Comparison of ENCODE assay signal across 10 mouse cellular contexts in the genomic region with DNA sequence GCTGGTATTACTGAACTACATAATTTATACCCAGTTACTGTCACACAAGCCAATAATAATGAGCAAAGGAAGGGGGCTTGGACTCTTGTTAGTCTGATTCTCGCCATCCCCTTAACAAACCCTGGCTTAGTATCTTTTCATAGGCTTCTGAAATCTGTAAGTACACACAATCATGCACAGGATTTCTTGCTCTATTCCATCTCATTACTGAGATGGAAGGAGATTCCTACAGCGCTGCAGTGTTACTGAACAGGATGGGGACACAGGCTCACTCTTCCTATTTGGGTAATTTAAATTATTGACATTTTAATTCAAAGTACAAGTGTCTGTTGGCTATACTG.
A peak's percentile ranks its signal among the peaks of the same experiment; 100 is the strongest.
DNase-seq lines count a peak whose midpoint lies in the region; ATAC-seq and TF ChIP-seq lines count a peak whose summit lies in the region.
"Had no signal": no experiment of that assay in that cellular context is flagged by ENCODE, and none has a peak within 500 bp of the region (broad histone marks: within the 10 kb centered on the region; RNA-seq: fewer than 3 reads in every experiment).

No protein-coding gene starts in this region.

- intact Hi-C loops in left cerebral cortex, adult 2 months (cut with DNase I) = no loop called here

- WGBS in hindbrain, embryonic 12.5 days = 63% methylated on average over 2 of the region's 2 CpGs
- WGBS in midbrain, embryonic 11.5 days = 74% methylated on average over 2 of the region's 2 CpGs
- WGBS in neural tube, embryonic 15.5 days = 59% methylated on average over 2 of the region's 2 CpGs
- 81% methylated on average over 2 of the region's 2 CpGs for WGBS in liver, postnatal 0 days (ENCODE audit: insufficient replicate concordance)

- DNase-seq in left cerebral cortex, adult 2 months (ENCODE audit: extremely low spot score in 1 of 2, low spot score in 2 of 2) = no peak
- no peak for DNase-seq in left cerebral cortex, adult 18-20 months (ENCODE audit: low spot score in 2 of 2)
- no peak for DNase-seq in midbrain, embryonic 11.5 days (ENCODE audit: low spot score, missing footprints)
- DNase-seq in ovary, adult 18-20 months (ENCODE audit: low spot score) = no peak
- DNase-seq in liver, postnatal 0 days = no peak

- no peak; the same call in none of the 2 replicates for ATAC-seq in hindbrain, embryonic 12.5 days (ENCODE audit: low FRiP score)
- ATAC-seq in midbrain, embryonic 11.5 days (ENCODE audit: low FRiP score) = no peak
- no peak for ATAC-seq in neural tube, embryonic 15.5 days (ENCODE audit: low FRiP score)
- ATAC-seq in liver, postnatal 0 days = no peak
- ATAC-seq: activated CD4-positive, CD25-positive, alpha-beta regulatory T cell, adult 4 months; intestine, postnatal 0 days had no signal

- no peak overlapping the region for H3K4me2 ChIP-seq in hindbrain, embryonic 12.5 days (replicated peaks)
- no peak overlapping the region for H3K4me2 ChIP-seq in midbrain, embryonic 11.5 days
- H3K4me2 ChIP-seq in neural tube, embryonic 15.5 days = no peak overlapping the region
- no peak overlapping the region for H3K4me2 ChIP-seq in liver, postnatal 0 days (ENCODE audit: low read depth, low read length)
- H3K4me2 ChIP-seq: lung, embryonic 15.5 days had no signal

- H3K36me3 ChIP-seq in hindbrain, embryonic 12.5 days = no peaks in the 10 kb centered on the region
- H3K36me3 ChIP-seq in midbrain, embryonic 11.5 days (ENCODE audit: control insufficient read depth, insufficient read depth, low read length) = no peaks in the 10 kb centered on the region
- 0 out of 2 replicates have a peak, but pooled peaks cover 3% of the 10 kb centered on the region for H3K36me3 ChIP-seq in neural tube, embryonic 15.5 days
- H3K36me3 ChIP-seq in liver, postnatal 0 days (replicated peaks; ENCODE audit: insufficient read depth, low read length) = no peaks in the 10 kb centered on the region
- H3K36me3 ChIP-seq: lung, embryonic 15.5 days had no signal

- H3K9me3 ChIP-seq in hindbrain, embryonic 12.5 days (replicated peaks) = no peaks in the 10 kb centered on the region
- no peaks in the 10 kb centered on the region for H3K9me3 ChIP-seq in midbrain, embryonic 11.5 days (ENCODE audit: control insufficient read depth, low read length)
- H3K9me3 ChIP-seq in neural tube, embryonic 15.5 days (replicated peaks) = no peaks in the 10 kb centered on the region
- H3K9me3 ChIP-seq in liver, postnatal 0 days (ENCODE audit: low read length) = no peaks in the 10 kb centered on the region
- H3K9me3 ChIP-seq: lung, embryonic 15.5 days had no signal

- peaks cover 13% of the 10 kb centered on the region for H3K4me1 ChIP-seq in hindbrain, embryonic 12.5 days
- peaks cover 7% of the 10 kb centered on the region for H3K4me1 ChIP-seq in midbrain, embryonic 11.5 days (ENCODE audit: control insufficient read depth, insufficient read depth, low read length)
- H3K4me1 ChIP-seq in neural tube, embryonic 15.5 days = peaks cover 26% of the 10 kb centered on the region
- H3K4me1 ChIP-seq in liver, postnatal 0 days (ENCODE audit: insufficient read depth) = no peaks in the 10 kb centered on the region
- H3K4me1 ChIP-seq: lung, embryonic 15.5 days had no signal

- H3K9ac ChIP-seq in hindbrain, embryonic 12.5 days = no peak overlapping the region
- H3K9ac ChIP-seq in midbrain, embryonic 11.5 days (ENCODE audit: low read length) = no peak overlapping the region
- no peak overlapping the region for H3K9ac ChIP-seq in neural tube, embryonic 15.5 days (replicated peaks)
- no peak overlapping the region for H3K9ac ChIP-seq in liver, postnatal 0 days (replicated peaks)
- H3K9ac ChIP-seq: lung, embryonic 15.5 days had no signal

- H3K27ac ChIP-seq in left cerebral cortex, adult 2 months = peak overlapping the region; percentile 44; the same call in 1 of the 2 replicates
- peak overlapping the region; percentile 48; the same call in 1 of the 2 replicates for H3K27ac ChIP-seq in hindbrain, embryonic 12.5 days
- H3K27ac ChIP-seq in midbrain, embryonic 11.5 days (ENCODE audit: low read depth, low read length) = peak overlapping the region; percentile 6; the same call in 1 of the 2 replicates
- 0 out of 2 replicates have a peak overlapping the region, but pooled peaks have one; percentile 45 for H3K27ac ChIP-seq in neural tube, embryonic 15.5 days (replicated peaks)
- H3K27ac ChIP-seq in liver, postnatal 0 days (ENCODE audit: low read depth) = no peak overlapping the region
- H3K27ac ChIP-seq: lung, embryonic 15.5 days had no signal

- no peak for TF ChIP-seq EP300 in liver, postnatal 0 days (IDR thresholded peaks at IDR 0.05; ENCODE audit: low read depth)

- no peak overlapping the region for H3K4me3 ChIP-seq in left cerebral cortex, adult 2 months
- H3K4me3 ChIP-seq in hindbrain, embryonic 12.5 days = no peak overlapping the region
- H3K4me3 ChIP-seq in midbrain, embryonic 11.5 days (ENCODE audit: low read depth, low read length) = no peak overlapping the region
- H3K4me3 ChIP-seq in neural tube, embryonic 15.5 days (replicated peaks) = no peak overlapping the region
- no peak overlapping the region for H3K4me3 ChIP-seq in liver, postnatal 0 days (ENCODE audit: low read depth, low read length)
- H3K4me3 ChIP-seq: lung, embryonic 15.5 days had no signal

- no peak for TF ChIP-seq CTCF in left cerebral cortex, adult 2 months (IDR thresholded peaks at IDR 0.05)
- no peak for TF ChIP-seq CTCF in liver, postnatal 0 days (IDR thresholded peaks at IDR 0.05; ENCODE audit: low read depth)

- no peaks in the 10 kb centered on the region for H3K27me3 ChIP-seq in hindbrain, embryonic 12.5 days
- H3K27me3 ChIP-seq in midbrain, embryonic 11.5 days (ENCODE audit: control insufficient read depth, insufficient read depth, low read length) = no peaks in the 10 kb centered on the region
- H3K27me3 ChIP-seq in neural tube, embryonic 15.5 days (replicated peaks) = no peaks in the 10 kb centered on the region
- H3K27me3 ChIP-seq in liver, postnatal 0 days (ENCODE audit: insufficient read depth, low read length) = no peaks in the 10 kb centered on the region
- H3K27me3 ChIP-seq: lung, embryonic 15.5 days had no signal
